Mouse (Mus musculus) heart, embryonic 13.5 days (tissue): ENCODE results near the gene Lrch1. TPM values are rescaled to one million over a fixed set of nuclear protein-coding genes. Genes with fewer than 3 reads are reported as not detected.

Source experiments
- ATAC-seq: fragments of 200-750 bp; cut with Nextera tagmentation; 2 replicates; pipeline ENCODE4 v1.8.0; 2017; ENCODE audit warnings: moderate TSS enrichment; ENCODE audit not compliant: insufficient number of reproducible peaks, low FRiP score, low TSS enrichment; ENCODE audit errors: extremely low read depth
- H3K27ac ChIP-seq: fragments of 300-500 bp; sonication (generic); replicated peaks from 2 replicates; pipeline ENCODE4 v1.5.1; 2015; ENCODE audit warnings: moderate library complexity, mild to moderate bottlenecking, inconsistent platforms
- H3K27me3 ChIP-seq: fragments of 300-500 bp; sonication (generic); replicated peaks from 2 replicates; pipeline ENCODE4 v1.6.1; 2015; ENCODE audit warnings: mild to moderate bottlenecking, inconsistent platforms
- H3K36me3 ChIP-seq: fragments of 300-500 bp; sonication (generic); 2 replicates; pipeline ENCODE4 v1.6.1; 2015; ENCODE audit warnings: mild to moderate bottlenecking, inconsistent platforms
- H3K4me1 ChIP-seq: fragments of 300-500 bp; sonication (generic); 2 replicates; pipeline ENCODE4 v1.6.1; 2015; ENCODE audit warnings: inconsistent platforms
- H3K4me2 ChIP-seq: fragments of 300-500 bp; sonication (generic); 2 replicates; pipeline ENCODE4 v1.6.1; 2015; ENCODE audit warnings: inconsistent platforms, mild to moderate bottlenecking, moderate library complexity
- H3K4me3 ChIP-seq: fragments of 300-500 bp; sonication (generic); 2 replicates; pipeline ENCODE4 v1.5.1; 2015; ENCODE audit warnings: moderate library complexity, mild to moderate bottlenecking, inconsistent platforms
- H3K9ac ChIP-seq: fragments of 300-500 bp; sonication (generic); 2 replicates; pipeline ENCODE4 v1.6.1; 2015; ENCODE audit warnings: inconsistent platforms, mild to moderate bottlenecking, moderate library complexity
- H3K9me3 ChIP-seq: fragments of 300-500 bp; sonication (generic); 2 replicates; pipeline ENCODE4 v1.6.1; 2016; ENCODE audit warnings: inconsistent platforms
- whole genome bisulfite sequencing: fragments of 180-500 bp; shearing (Covaris S2); methylation state at CpG from one replicate; pipeline ENCODE4 v1.1.7; 2015; ENCODE audit warnings: mixed read lengths; 5-methylcytosine and 5-hydroxymethylcytosine counted together
- polyA plus RNA-seq: library from polyadenylated mRNA; unstranded; fragments of >200 nt; fragmentation: Nextera tagmentation; extraction: Ambion mirVana; gene quantifications from 2 replicates; pipeline ENCODE4 v1.2.1, GENCODE M21; 2015

The Lrch1 gene
- polyA plus RNA-seq, 1 experiment from 2014 or later, result 9.1 TPM

DNA sequence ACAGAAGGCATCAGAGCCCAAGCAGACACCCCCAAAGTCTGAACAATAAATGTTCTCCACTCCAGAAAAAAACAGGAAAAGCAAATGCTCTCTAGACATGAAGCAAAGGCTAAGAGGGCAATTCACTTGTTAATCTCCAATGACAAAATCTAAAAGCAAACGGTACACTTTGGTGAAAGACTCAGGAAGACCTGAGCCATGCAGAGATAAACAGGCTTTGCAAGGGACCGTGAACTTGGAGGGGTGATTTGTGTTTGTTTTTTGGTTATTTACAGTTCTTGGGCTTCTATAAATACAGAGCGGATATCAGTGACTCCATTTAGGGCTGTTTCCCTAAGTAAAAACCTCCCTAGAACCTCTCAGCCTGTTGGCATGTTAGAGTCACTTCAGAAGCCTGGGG lies 81.9 kb downstream of the Lrch1 start:
- ATAC-seq, result no peak
- H3K4me1 ChIP-seq, result peaks cover 74% of the 10 kb centered on the region
- peak overlapping the region; percentile 50 for H3K27ac ChIP-seq
- H3K36me3 ChIP-seq, result no peaks in the 10 kb centered on the region
- H3K4me3 ChIP-seq, result no peak overlapping the region
- no peak overlapping the region for H3K9ac ChIP-seq
- H3K9me3 ChIP-seq, result no peaks in the 10 kb centered on the region
- H3K27me3 ChIP-seq, result no peaks in the 10 kb centered on the region
- WGBS, result 49% methylated on average over 3 of the region's 3 CpGs
- no peak overlapping the region for H3K4me2 ChIP-seq

DNA sequence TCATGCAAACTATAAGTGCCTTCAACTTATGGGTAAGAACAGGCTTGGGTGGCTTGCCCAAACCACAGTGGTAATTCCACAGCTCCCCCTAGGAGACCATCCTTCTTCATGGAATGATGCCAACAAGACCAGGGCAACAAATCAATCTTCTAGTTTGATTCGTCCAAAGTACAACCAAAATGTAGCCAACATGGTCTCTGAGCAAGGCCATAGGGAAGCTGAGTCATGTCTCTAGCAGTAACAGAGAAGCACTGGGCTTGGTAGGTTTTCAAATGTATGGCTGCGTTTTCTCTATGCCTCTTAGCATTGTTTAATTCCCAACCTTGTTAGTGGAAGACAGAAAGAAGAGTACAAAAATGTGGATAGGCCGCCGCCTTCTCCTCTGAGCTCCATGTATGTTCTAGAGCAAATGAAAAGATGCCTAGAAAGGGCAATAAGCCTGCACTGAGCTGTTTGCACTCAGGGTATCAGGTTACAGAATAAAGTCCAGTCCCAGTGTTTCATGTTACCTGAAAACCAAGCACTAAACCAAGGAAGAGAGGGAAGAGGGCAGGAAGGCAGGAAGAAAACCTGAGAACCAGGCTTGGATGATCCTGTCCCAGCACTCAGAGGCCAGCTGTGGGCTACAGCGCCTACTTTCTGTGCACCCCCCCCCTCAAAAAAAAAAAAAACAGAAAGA lies 82.7 kb downstream of the Lrch1 start:
- Histone ChIP-seq H3K9ac (no peak overlapping the region), H3K9me3 (no peaks in the 10 kb centered on the region), H3K27me3 (no peaks in the 10 kb centered on the region), H3K4me1 (peaks cover 66% of the 10 kb centered on the region), H3K4me2 (no peak overlapping the region), H3K27ac (peak overlapping the region; percentile 50), H3K36me3 (no peaks in the 10 kb centered on the region), H3K4me3 (no peak overlapping the region)
- ATAC-seq, result no peak
- WGBS, result 80% methylated on average over 5 of the region's 5 CpGs

DNA sequence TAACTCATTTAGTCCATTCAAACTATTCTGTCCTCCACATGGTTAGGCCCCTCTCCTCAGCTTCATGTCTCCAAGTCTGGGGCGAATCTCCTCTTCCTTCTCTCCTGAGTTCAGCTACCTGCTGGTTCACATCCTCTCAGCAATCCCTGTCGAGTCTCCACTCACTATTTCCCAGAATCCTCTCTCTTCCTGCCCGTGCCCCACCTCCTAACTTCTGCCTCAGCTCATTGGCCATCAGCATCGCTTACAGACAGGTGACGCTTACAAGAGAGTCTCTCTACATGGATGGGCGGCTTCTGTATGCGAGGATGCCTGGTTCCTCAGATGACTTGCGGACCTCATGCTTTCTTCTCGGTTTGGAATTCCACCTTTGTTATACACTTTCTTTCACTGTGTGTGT lies 86.2 kb downstream of the Lrch1 start:
- Histone ChIP-seq H3K27ac (no peak overlapping the region), H3K9me3 (no peaks in the 10 kb centered on the region), H3K4me2 (no peak overlapping the region), H3K36me3 (peaks cover 13% of the 10 kb centered on the region), H3K27me3 (no peaks in the 10 kb centered on the region), H3K4me1 (peaks cover 33% of the 10 kb centered on the region), H3K9ac (no peak overlapping the region), H3K4me3 (no peak overlapping the region)
- no peak for ATAC-seq
- WGBS, result 84% methylated on average over 9 of the region's 9 CpGs

DNA sequence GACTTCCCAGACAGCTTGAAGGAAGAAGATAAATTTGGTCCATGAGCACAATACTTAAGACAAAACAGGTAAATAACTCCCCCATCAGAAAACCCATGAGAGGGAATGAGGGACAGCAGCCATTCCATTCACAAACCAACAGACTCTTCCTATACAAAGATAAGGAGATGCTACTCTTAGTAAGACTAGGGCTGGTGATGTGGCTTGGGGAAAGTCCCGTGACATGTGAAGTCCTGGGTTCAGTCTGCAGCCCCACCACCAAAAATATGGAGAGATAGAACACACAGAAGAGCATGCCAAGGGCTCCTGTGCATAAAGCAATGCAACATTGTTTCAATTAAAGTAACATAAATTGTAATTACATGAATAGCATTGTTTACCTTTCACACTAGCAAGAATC lies 88.5 kb downstream of the Lrch1 start:
- peaks cover 19% of the 10 kb centered on the region for H3K4me1 ChIP-seq
- H3K9ac ChIP-seq, result no peak overlapping the region
- H3K27ac ChIP-seq, result no peak overlapping the region
- no peaks in the 10 kb centered on the region for H3K9me3 ChIP-seq
- peaks cover 30% of the 10 kb centered on the region for H3K36me3 ChIP-seq
- H3K4me2 ChIP-seq, result no peak overlapping the region
- H3K4me3 ChIP-seq, result no peak overlapping the region
- WGBS, result 82% methylated on average over 1 of the region's 1 CpGs
- no peak for ATAC-seq
- no peaks in the 10 kb centered on the region for H3K27me3 ChIP-seq

DNA sequence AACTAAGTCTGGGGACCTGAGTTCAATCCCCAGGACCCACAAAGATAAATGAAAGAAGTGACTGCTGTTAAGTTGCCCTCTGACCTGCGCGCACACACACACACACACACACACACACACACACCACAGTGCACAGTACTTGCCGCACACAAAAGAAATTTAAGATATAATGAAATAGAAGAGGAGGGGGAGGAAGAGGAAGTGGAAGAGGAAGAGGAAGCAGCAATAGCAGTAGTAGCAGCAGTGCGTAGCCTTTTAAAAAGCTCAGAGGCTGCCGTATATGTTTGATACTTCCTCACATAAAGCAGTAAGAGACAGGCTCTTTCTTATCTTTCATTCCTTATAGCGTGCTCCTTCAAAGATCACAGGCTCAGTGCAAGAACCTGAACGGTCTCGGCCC lies 92.2 kb downstream of the Lrch1 start:
- 83% methylated on average over 8 of the region's 8 CpGs for WGBS
- no peak for ATAC-seq

DNA sequence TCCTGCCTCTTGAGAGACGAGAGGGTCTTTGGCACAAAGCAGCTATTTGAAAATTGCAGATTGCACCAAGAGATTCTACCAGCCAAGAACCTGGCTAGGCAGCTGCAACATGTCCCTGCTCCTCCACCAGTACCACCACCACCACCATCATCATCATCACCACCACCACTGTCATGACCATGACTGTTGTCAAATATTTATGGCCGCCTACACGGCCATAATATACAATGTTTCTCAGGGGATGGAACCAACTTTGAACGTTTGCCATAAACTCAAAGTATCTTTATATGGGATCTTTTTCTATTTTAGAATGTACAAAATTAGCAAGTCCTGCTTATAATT lies 93.9 kb downstream of the Lrch1 start:
- Histone ChIP-seq H3K27me3 (no peaks in the 10 kb centered on the region), H3K4me3 (no peak overlapping the region), H3K4me1 (peaks cover 49% of the 10 kb centered on the region), H3K27ac (peak overlapping the region; percentile 87), H3K9me3 (no peaks in the 10 kb centered on the region), H3K9ac (no peak overlapping the region), H3K4me2 (no peak overlapping the region), H3K36me3 (peaks cover 30% of the 10 kb centered on the region)
- ATAC-seq, result no peak
- 69% methylated on average over 4 of the region's 4 CpGs for WGBS

More for the DNA sequence above, 92.2 kb downstream of the Lrch1 start:
- Histone ChIP-seq H3K27me3 (no peaks in the 10 kb centered on the region), H3K27ac (no peak overlapping the region), H3K9ac (no peak overlapping the region), H3K9me3 (no peaks in the 10 kb centered on the region), H3K4me3 (no peak overlapping the region), H3K4me2 (no peak overlapping the region), H3K36me3 (peaks cover 30% of the 10 kb centered on the region), H3K4me1 (peaks cover 39% of the 10 kb centered on the region)

DNA sequence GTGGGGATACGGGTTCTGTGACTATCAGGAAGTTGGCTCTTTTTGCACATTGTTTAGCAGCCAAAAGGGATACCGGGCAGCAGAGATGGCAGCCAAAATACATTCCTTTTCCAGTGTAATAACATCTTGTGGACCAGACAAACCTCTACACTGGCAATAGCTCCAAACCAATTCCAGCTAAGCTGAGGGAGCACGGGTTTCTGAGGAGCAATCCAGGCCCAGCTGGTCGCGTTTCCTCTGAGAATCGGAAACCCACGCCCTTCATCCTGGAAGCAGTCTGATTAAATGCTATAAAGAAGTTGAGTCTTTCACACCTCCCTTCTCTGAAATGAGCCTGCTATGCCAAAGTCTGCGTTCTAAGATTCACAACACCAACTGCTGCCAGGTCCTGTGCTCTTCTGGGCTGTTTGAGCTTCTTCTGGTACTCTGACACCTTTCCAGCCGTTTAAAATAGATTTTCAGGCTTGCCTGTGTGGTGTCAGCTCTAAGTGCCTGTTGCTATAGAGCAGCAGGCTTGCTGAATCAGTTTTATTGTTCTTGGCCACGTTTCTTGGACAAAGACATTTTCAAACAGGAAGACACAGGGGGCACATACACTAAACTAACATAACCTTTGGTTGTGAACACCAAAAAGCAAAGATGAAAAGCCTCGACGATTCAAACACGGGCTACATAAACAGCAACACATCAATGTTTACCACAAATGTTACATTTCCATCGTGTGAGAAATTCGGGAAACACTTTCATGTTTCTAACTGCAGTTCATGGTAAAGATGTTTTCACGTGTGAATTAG lies 94.5 kb downstream of the Lrch1 start:
- no peak overlapping the region for H3K4me3 ChIP-seq
- H3K36me3 ChIP-seq, result peaks cover 30% of the 10 kb centered on the region
- H3K4me1 ChIP-seq, result peaks cover 55% of the 10 kb centered on the region
- peak overlapping the region; percentile 20 for H3K9ac ChIP-seq
- ATAC-seq, result no peak
- H3K9me3 ChIP-seq, result no peaks in the 10 kb centered on the region
- 26% methylated on average over 16 of the region's 16 CpGs for WGBS
- peak overlapping the region; percentile 47 for H3K4me2 ChIP-seq
- H3K27ac ChIP-seq, result peak overlapping the region; percentile 87
- H3K27me3 ChIP-seq, result no peaks in the 10 kb centered on the region

DNA sequence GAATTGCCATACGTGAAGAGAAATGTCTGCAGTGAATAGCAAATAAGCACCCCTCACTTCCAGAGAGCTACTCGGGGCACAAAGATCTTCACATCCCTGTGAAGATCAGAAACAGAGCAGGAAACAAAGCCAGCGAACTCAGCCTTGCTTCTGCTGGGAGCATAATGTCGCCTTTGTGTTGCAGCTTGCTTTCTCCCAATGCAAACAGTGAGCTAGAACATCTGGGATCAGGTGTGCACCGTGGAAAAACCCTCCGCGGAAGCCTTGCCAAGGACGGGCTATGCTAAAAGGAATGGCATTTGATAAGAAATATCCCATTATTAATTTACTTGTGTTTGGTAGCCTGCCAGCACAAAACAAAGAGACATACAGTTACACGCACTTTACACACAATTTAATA lies 95.8 kb downstream of the Lrch1 start:
- Histone ChIP-seq H3K4me1 (peaks cover 67% of the 10 kb centered on the region), H3K4me2 (no peak overlapping the region), H3K4me3 (no peak overlapping the region), H3K36me3 (peaks cover 21% of the 10 kb centered on the region), H3K9me3 (no peaks in the 10 kb centered on the region), H3K9ac (no peak overlapping the region), H3K27me3 (no peaks in the 10 kb centered on the region), H3K27ac (peak overlapping the region; percentile 87; the same call in 1 of the 2 replicates)
- ATAC-seq, result no peak
- 64% methylated on average over 9 of the region's 9 CpGs for WGBS

DNA sequence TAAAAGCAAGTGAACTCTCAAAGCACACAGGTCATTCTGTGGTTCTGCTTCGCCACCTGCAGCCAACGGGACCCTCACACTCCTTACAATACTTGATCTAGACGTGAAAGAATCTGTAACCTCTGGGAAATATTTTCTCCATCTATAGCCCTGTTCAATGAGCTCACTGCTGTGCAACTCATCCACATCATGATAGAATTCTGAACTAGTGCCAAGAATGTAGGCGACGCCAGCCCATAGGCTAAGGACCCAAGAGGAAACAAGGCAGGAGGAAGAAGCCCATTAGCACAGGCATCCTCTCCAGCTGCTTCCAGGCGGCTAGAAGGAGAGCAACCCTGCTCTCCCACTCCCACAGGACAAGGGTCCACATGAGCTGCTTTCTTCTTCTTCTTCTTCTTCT lies 98.7 kb downstream of the Lrch1 start:
- Histone ChIP-seq H3K4me1 (peaks cover 82% of the 10 kb centered on the region), H3K9me3 (no peaks in the 10 kb centered on the region), H3K36me3 (no peaks in the 10 kb centered on the region), H3K4me2 (no peak overlapping the region), H3K4me3 (no peak overlapping the region), H3K27ac (peak overlapping the region; percentile 91), H3K27me3 (no peaks in the 10 kb centered on the region), H3K9ac (no peak overlapping the region)
- no peak for ATAC-seq
- 24% methylated on average over 6 of the region's 6 CpGs for WGBS

DNA sequence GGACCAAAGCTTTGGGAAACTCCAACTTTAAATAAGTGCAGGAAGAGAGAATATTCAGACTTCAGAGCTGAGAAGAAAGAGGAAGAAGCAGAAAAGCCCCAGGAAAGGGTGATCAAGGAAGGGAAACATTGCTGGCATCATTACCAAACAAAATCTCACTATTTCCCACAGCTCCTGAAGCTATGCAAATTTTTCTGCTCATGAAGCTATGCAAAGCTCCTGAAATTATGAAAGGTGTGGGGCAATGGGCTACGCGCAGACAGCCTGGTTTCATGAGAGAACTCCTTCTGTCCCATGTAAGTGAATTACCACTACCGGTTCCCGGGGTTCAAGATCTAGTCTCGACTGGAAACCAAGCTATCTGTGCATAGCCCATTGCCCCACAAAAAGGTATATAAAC lies 99.5 kb downstream of the Lrch1 start:
- Histone ChIP-seq H3K4me2 (no peak overlapping the region), H3K4me1 (peaks cover 74% of the 10 kb centered on the region), H3K9me3 (no peaks in the 10 kb centered on the region), H3K9ac (no peak overlapping the region), H3K27ac (peak overlapping the region; percentile 91), H3K27me3 (no peaks in the 10 kb centered on the region), H3K36me3 (no peaks in the 10 kb centered on the region), H3K4me3 (no peak overlapping the region)
- ATAC-seq, result no peak
- WGBS, result 89% methylated on average over 5 of the region's 5 CpGs

DNA sequence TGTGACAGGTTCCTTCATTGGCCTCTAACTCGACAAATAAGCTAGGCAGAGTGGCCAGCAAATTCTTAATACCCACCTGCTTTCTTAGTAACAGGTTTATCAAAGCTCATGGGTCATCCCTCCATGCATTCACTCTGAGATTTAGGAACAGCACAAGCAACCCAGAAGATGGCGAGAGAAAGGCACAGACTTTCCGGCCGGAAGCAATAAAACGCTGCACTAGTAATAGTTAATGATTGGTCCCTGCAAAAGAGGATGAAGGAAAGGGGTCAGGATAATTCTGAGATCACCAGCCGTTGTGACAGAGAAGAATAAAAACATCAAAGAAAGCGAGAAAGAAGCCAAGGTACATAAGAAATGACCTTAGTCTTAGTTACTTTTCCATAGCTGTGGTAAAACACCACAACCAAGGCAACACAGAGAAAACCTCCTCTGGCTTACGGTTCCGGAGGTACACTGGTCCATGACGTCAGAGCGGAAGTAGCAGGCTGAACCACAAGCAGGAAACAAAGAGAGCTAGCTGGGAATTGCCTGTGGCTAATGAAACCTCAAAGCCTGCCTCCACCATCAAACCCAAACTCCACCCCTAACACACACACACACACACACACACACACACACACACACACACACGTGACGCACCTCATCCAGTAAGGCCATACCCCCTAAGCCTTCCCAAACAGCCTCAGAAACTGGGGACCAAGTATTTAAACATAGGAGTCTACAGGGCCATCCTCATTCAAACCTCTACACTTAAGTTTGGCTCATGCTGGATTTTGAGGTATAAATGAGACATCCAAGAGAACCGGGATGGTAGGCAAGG lies 100.2 kb downstream of the Lrch1 start:
- ATAC-seq, result no peak
- Histone ChIP-seq H3K27ac (peak overlapping the region; percentile 91), H3K36me3 (no peaks in the 10 kb centered on the region), H3K9me3 (no peaks in the 10 kb centered on the region), H3K27me3 (no peaks in the 10 kb centered on the region), H3K4me2 (peak overlapping the region; percentile 30; the same call in 1 of the 2 replicates), H3K9ac (no peak overlapping the region), H3K4me3 (no peak overlapping the region), H3K4me1 (peaks cover 67% of the 10 kb centered on the region)
- WGBS, result 66% methylated on average over 14 of the region's 14 CpGs
